Mouse (Mus musculus) myocyte (in vitro differentiated cells): ENCODE measurements around the gene Cyp2b13.
"Not testable (repeated sequence)": the region's sequence is repeated elsewhere in the genome, so short reads cannot be mapped to it uniquely, and the experiment has no call there.

Experiments used
- E2F4 ChIP-seq: IDR thresholded peaks from one replicate; pipeline ENCODE4 v1.6.1; 2011; ENCODE audit warnings: mild to moderate bottlenecking, control low read depth, moderate library complexity; ENCODE audit not compliant: insufficient read depth
- MAX ChIP-seq: IDR thresholded peaks from one replicate; pipeline ENCODE4 v1.6.1; 2011; ENCODE audit warnings: low read depth, mild to moderate bottlenecking, control low read depth
- POLR2A ChIP-seq: IDR thresholded peaks from one replicate; pipeline ENCODE4 v1.6.1; 2011; ENCODE audit warnings: low read depth, mild to moderate bottlenecking, control low read depth, moderate library complexity; ENCODE audit not compliant: insufficient read length
- POLR2AphosphoS2 ChIP-seq: IDR thresholded peaks from one replicate; pipeline ENCODE4 v1.6.1; 2011; ENCODE audit warnings: low read depth, control low read depth; ENCODE audit not compliant: insufficient read length
- SRF ChIP-seq: IDR thresholded peaks from one replicate; pipeline ENCODE4 v1.6.1; 2011; ENCODE audit warnings: low read depth; ENCODE audit not compliant: control insufficient read depth, insufficient read length
- TCF12 ChIP-seq: IDR thresholded peaks from one replicate; pipeline ENCODE4 v1.6.1; 2011; ENCODE audit warnings: mild to moderate bottlenecking, control low read depth; ENCODE audit not compliant: poor library complexity, insufficient read depth, severe bottlenecking
- USF1 ChIP-seq: IDR thresholded peaks from one replicate; pipeline ENCODE4 v1.6.1; 2011; ENCODE audit warnings: low read depth, mild to moderate bottlenecking, control low read depth, moderate library complexity

- not testable (repeated sequence) for TF ChIP-seq POLR2A, SRF, E2F4, POLR2AphosphoS2, MAX, USF1, TCF12
Observed at GRCm38 (mm10) chr7:26054885-26055630, 6.2 kb upstream of the Cyp2b13 start.
